Mouse (Mus musculus): ENCODE data around the gene Igf2bp1.
A peak's percentile ranks its signal among the peaks of the same experiment; 100 is the strongest.

Igf2bp1 gene

GRCm38 (mm10) chr11:96005403-96006271 is at the start of gene Igf2bp1:
Igf2bp1 (minus strand) TSS chr11:96005940.
- DNase-seq (ENCODE audit: inconsistent age in 2 of 2, low spot score in 1 of 2) = peak; percentile 43 to 82

DNA sequence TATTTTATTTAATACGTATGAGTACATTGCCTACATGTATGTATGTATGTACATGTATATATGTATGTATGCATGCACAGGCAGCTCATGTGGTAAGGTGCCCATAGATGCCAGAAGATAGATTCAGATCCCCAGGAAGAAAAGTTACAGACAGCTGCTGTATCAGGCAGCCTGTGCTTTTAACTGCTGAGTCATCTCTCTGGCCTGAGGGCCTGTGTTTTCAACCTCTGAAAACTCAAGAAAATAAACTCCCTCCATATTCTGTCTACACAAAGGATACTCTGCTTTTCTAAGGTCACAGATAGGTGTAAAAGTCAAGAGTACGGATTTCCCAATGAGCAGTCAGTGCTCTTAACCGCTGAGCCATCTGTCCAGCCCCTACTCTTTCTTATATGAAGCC is 45.1 kb upstream of the Igf2bp1 start:
- DNase-seq (ENCODE audit: inconsistent age in 2 of 2, low spot score in 1 of 2) = no peak

GRCm38 (mm10) chr11:96049939-96050338 is 44.2 kb upstream of the Igf2bp1 start:
- DNase-seq (ENCODE audit: inconsistent age in 2 of 2, low spot score in 1 of 2) = no peak

GRCm38 (mm10) chr11:96047469-96048373 is 42.0 kb upstream of the Igf2bp1 start:
- DNase-seq (ENCODE audit: inconsistent age in 2 of 2, low spot score in 1 of 2) = no peak

DNA sequence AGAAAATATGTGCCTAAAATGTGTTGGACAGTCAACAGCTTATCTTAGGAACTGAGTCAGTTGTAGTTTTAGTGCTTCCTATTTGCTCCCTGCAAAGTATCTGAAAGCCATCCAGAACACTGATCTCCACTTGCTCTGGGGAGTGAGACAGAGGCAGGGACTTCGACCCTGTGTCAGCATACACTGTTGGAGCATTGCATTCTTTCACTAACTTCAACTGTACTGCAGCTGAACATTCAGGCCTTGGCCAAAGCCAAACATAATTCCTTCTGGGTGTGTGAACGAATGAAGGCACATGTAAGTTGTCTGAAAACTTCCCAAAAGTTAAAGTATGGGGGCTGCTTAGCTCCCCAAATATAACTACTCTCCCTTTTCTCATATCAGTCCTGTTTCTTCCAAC is 41.1 kb upstream of the Igf2bp1 start:
- DNase-seq (ENCODE audit: inconsistent age in 2 of 2, low spot score in 1 of 2) = no peak

- DNase-seq (ENCODE audit: inconsistent age in 2 of 2, low spot score in 1 of 2) = no peak
Measured at GRCm38 (mm10) chr11:96046028-96046427, 40.3 kb upstream of the Igf2bp1 start.

- no peak for DNase-seq (ENCODE audit: inconsistent age in 2 of 2, low spot score in 1 of 2)
Measured at GRCm38 (mm10) chr11:96044803-96045567, 39.2 kb upstream of the Igf2bp1 start.

DNA sequence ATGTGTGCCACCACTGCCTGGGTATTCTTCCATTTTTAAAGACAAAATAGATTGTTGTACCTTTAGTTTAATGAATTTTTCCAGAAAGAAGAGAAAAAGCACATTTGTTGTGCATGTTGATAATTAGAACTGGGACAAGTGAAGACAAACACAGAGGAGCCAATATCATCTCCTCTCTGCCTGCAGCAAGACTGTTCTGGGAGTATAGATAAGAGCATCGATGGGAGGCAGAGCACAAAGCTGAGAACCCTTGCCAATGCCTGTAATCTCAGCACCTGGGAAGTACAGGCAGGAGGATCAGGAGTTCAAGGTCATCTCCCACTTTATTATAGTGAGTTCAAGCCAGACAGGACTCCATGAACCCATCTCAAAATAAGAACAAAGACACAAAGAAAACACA is 32.8 kb upstream of the Igf2bp1 start:
- DNase-seq (ENCODE audit: inconsistent age in 2 of 2, low spot score in 1 of 2) = no peak

DNA sequence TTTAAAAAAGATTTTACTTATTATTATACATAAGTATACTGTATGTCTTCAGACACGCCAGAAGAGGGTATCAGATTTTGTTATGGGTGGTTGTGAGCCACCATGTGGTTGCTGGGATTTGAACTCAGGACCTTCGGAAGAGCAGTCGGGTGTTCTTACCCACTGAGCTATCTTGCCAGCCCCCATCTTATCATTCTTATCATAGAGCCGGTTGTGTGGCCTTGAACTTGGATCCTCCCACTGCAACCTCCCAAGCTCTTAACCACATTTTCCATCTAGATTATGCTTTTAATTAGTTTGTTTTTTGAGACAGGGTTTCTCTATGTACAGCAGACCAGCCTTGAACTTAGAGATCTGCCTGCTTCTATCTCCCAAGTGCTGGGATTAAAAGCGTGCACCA is 31.8 kb upstream of the Igf2bp1 start:
- no peak for DNase-seq (ENCODE audit: inconsistent age in 2 of 2, low spot score in 1 of 2)

DNA sequence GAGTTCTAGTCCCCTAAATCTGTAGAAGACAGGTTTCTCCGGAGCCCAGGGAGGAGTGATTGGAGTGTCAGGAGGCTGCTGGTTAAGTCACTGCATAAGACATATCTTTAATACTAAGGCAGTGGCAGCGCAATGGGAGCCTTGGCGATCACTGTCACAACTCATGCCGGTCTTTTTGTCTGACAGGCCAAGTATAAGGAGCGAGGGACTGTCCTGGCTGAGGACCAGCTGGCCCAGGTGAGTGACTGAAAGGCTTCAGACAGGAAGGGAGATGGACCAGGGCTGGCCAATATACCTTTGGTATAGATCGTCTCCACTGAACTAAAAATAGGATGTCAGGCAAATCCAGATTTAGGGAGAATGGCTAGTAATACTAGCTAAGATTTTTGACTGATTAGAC is 29.4 kb upstream of the Igf2bp1 start:
- no peak for DNase-seq (ENCODE audit: inconsistent age in 2 of 2, low spot score in 1 of 2)

- peak; percentile 94 to 98 for DNase-seq (ENCODE audit: inconsistent age in 2 of 2, low spot score in 1 of 2)
Measured at GRCm38 (mm10) chr11:96034596-96035052, 28.9 kb upstream of the Igf2bp1 start, which contains the start of gene Snf8. Snf8 (plus strand) TSS chr11:96034885.

DNA sequence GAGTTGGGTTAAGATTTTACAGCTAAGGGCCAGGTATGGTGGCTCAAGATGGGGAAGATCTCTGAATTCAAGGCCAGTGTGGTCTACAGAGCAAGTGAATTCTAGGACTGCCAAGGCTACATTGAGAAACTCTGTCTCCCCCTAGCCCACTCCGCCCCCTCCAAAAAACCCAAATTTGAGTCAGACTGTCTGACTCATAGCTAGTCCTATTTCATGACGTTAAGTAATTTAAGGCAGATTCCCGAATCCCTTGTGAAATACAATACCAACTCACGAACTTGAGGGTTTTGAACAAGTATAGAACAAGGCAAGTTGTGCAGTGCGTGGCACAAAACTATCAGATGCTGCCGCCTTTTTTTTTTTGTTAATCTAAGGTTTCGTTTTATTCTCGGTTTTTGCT is 28.4 kb upstream of the Igf2bp1 start:
- no peak for DNase-seq (ENCODE audit: inconsistent age in 2 of 2, low spot score in 1 of 2)

- DNase-seq (ENCODE audit: inconsistent age in 2 of 2, low spot score in 1 of 2) = no peak
Measured at GRCm38 (mm10) chr11:96033264-96033663, 27.5 kb upstream of the Igf2bp1 start.

DNA sequence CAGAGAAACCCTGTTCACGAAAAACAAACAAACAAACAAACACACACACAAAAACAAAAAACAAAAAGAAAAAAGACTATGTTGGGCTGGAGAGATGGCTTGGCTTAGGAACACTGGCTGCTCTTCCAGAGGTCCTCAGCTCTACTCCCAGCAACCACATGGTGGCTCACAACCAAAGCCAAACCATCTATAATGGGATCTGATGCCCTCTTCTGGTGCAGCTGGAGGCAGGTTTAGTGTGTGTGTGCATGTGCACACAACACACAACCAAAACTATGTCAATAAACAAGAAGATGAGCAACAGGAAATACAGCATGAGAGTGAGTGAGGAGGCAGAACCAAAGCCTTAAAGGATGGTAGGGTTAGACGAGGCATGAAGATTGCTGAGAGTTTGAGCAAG is 26.0 kb upstream of the Igf2bp1 start:
- no peak for DNase-seq (ENCODE audit: inconsistent age in 2 of 2, low spot score in 1 of 2)

GRCm38 (mm10) chr11:96030571-96030970 is 24.8 kb upstream of the Igf2bp1 start:
- no peak for DNase-seq (ENCODE audit: inconsistent age in 2 of 2, low spot score in 1 of 2)

GRCm38 (mm10) chr11:96028130-96028529 is 22.4 kb upstream of the Igf2bp1 start:
- DNase-seq (ENCODE audit: inconsistent age in 2 of 2, low spot score in 1 of 2) = peak in 1 of 2 experiments; percentile 13

DNA sequence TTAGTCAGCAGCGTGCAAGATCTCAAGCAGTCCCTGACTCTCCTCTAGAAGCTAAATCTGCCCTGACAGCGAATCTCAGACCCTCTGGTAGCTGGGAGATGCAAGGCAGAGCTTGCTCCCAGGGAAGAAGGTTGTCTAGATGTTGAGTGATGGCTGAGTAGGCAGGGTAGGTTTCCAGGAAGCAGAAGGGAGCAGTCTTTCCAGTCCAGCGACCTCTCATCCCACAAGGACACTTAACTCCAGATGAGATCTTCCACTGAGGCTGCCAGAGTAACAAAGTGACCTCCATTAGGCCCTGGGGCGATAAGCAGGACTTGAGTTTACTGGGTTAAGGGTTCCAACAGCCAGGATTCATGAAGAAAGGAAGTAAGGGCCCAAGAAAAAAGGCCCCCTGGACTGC is 14.9 kb upstream of the Igf2bp1 start:
- peak in 1 of 2 experiments; percentile 57 for DNase-seq (ENCODE audit: inconsistent age in 2 of 2, low spot score in 1 of 2)

DNA sequence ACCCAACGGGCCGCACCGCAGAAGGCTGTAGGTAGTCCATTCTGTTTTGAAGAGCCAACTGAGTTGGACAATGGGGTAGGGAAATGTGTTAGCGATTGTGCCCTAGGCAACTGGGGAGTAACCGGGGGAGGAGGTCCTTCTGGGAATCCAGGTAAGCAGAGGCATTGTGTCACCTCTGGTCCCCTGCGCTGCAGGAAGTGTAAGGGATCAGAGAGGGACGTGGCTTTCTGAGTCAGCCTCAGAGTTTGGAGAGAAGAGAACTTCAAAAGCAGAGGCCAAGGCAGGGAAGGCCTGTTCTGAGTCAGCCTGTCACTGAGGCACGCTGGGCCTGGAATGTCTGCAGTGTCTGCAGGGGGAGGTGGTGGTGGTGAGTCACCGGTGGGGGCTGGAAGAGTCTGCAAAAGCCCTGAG is 12.2 kb upstream of the Igf2bp1 start:
- peak; percentile 89 to 91 for DNase-seq (ENCODE audit: inconsistent age in 2 of 2, low spot score in 1 of 2)

GRCm38 (mm10) chr11:96015421-96015820 is 9.7 kb upstream of the Igf2bp1 start:
- DNase-seq (ENCODE audit: inconsistent age in 2 of 2, low spot score in 1 of 2) = no peak

DNA sequence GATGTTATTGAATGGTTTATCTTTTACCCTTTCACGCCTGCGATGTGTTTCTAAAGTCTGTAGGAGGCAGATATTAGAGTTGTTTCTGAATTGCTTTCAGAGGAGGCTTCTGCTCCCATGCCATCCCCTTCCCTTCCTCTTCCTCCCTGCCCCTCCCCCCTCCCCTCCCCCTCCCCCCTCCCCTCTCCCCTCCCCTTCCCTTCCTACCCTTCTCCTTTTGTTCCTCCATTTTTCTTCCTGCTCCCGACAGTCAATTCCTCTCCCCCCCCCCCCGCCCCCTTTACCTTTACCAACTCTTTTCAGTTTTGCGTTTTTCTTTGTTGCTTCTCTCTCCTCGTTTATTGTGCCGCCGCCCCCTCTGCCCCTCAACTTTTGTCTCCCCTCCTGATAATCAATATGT is 6.2 kb upstream of the Igf2bp1 start:
- DNase-seq (ENCODE audit: inconsistent age in 2 of 2, low spot score in 1 of 2) = no peak

DNA sequence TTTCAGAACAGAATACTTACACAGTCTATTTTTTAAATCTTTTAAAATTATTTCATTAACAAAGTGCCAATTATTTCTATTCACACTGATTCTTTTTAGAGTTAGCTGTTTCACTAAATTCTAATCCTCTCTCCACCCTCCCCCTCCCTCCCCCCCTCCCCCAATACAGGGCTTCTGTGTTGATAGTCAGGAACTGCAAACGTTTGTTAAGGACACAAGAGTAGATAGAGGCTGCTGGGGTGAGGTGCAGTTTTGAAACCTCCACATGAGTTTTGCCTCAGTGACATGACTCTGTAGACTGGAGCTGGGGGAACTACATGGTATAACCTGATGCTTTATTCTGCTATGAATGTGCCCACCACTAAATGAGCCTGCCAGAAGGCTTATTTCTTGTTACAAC is 3.1 kb upstream of the Igf2bp1 start:
- DNase-seq (ENCODE audit: inconsistent age in 2 of 2, low spot score in 1 of 2) = no peak
